Mouse (Mus musculus): Measurements from ENCODE around the gene Mrps36.

GRCm38 (mm10) chr13:100687513-100687912 lies 56.9 kb downstream of the Mrps36 start:
- TF ChIP-seq CTCF (IDR thresholded peaks at IDR 0.05), result no peak
- TF ChIP-seq EP300 (IDR thresholded peaks at IDR 0.05), result no peak
